Mouse (Mus musculus) bone marrow, adult 2 months (tissue): ENCODE results near the gene Ppil1.

Experiments
- CTCF ChIP-seq: fragments of 200-500 bp; IDR thresholded peaks from 2 replicates; pipeline ENCODE4 v1.5.1; 2011; ENCODE audit warnings: low read length, control low read depth; ENCODE audit not compliant: control insufficient read depth, insufficient read depth
- POLR2A ChIP-seq: fragments of 200-500 bp; IDR thresholded peaks from 2 replicates; pipeline ENCODE4 v1.6.1; 2011; ENCODE audit warnings: low read depth, mild to moderate bottlenecking, control low read depth, low read length, borderline replicate concordance; ENCODE audit not compliant: control insufficient read depth

DNA sequence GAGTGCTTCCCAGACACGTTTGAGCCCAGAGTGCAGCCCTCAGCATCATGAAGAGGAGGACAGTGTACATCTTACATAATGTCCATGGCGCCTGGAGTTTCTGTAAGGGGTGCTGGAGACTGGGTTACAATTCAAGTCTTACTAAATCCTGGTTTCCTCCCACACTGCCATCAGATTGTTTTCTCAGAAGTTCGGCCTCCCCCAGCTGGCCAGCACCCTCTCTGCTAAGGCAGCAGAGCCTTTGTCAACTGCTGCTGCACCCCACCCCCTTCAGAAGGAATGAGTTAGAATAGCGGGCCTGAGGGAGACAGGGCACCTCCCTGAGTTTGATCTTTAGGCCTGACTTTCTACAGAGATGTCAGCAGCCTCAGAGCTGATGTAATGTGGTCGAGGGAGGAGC lies 38.2 kb upstream of the Ppil1 start:
- no peak for TF ChIP-seq CTCF
- no peak for TF ChIP-seq POLR2A
